Mouse (Mus musculus) liver, adult 2 months (tissue): Measurements from ENCODE around the gene C330021F23Rik. TPM values are rescaled to one million over a fixed set of nuclear protein-coding genes. Genes with fewer than 3 reads are reported as not detected.

Source experiments
- DNase-seq: peaks from one replicate; pipeline ENCODE4 v3.0.0-alpha.2; 2011; ENCODE audit warnings: low read depth, low spot score; ENCODE audit errors: extremely low read depth
- H3K27ac ChIP-seq: fragments of 200-500 bp; replicated peaks from 2 replicates; pipeline ENCODE4 v1.5.1; 2012; ENCODE audit warnings: low read depth, mild to moderate bottlenecking, control low read depth, inconsistent platforms, low read length; ENCODE audit not compliant: insufficient read depth
- H3K27me3 ChIP-seq: fragments of 200-500 bp; 2 replicates; pipeline ENCODE4 v1.6.1; 2012; ENCODE audit warnings: mild to moderate bottlenecking, moderate library complexity, low read length, inconsistent platforms; ENCODE audit not compliant: control insufficient read depth, insufficient read depth
- H3K36me3 ChIP-seq: fragments of 200-500 bp; 2 replicates; pipeline ENCODE4 v1.6.1; 2012; ENCODE audit warnings: low read length, inconsistent platforms; ENCODE audit not compliant: control insufficient read depth, insufficient read depth
- H3K4me1 ChIP-seq: fragments of 200-500 bp; 2 replicates; pipeline ENCODE4 v1.6.1; 2011; ENCODE audit warnings: low read length; ENCODE audit not compliant: control insufficient read depth, insufficient read depth
- H3K4me3 ChIP-seq: fragments of 200-500 bp; 2 replicates; pipeline ENCODE4 v1.5.1; 2011; ENCODE audit warnings: low read depth, mild to moderate bottlenecking, control low read depth, low read length, moderate library complexity; ENCODE audit not compliant: insufficient read depth
- H3K79me2 ChIP-seq: fragments of 200-500 bp; 2 replicates; pipeline ENCODE4 v1.6.1; 2012; ENCODE audit warnings: inconsistent platforms, mild to moderate bottlenecking, low read length, moderate library complexity; ENCODE audit not compliant: control insufficient read depth, insufficient read depth
- H3K9ac ChIP-seq: fragments of 200-500 bp; 2 replicates; pipeline ENCODE4 v1.6.1; 2012; ENCODE audit warnings: low read depth, mild to moderate bottlenecking, control low read depth, inconsistent platforms, low read length
- CTCF ChIP-seq: fragments of 200-500 bp; IDR thresholded peaks from 2 replicates; pipeline ENCODE4 v1.5.1; 2011; ENCODE audit warnings: low read depth, low read length, control low read depth
- POLR2A ChIP-seq: fragments of 200-500 bp; IDR thresholded peaks from 2 replicates; pipeline ENCODE4 v1.6.1; 2011; ENCODE audit warnings: low read length, control low read depth; ENCODE audit not compliant: insufficient read depth; ENCODE audit errors: extremely low read depth
- WGBS: fragments of 180-500 bp; shearing (Covaris S2); methylation state at CpG from one replicate; pipeline ENCODE4 v1.1.7; 2018; 5-methylcytosine and 5-hydroxymethylcytosine counted together
- polyA plus RNA-seq: library from polyadenylated mRNA; depleted of rRNA; stranded (reverse); fragments of >200 nt; gene quantifications from 2 replicates; pipeline ENCODE4 v1.2.3, GENCODE M21; 2012
- total RNA-seq: library from RNA; depleted of rRNA; stranded (reverse); fragments of >200 nt; gene quantifications from 2 replicates; pipeline ENCODE4 v1.2.3, GENCODE M21; 2014

The C330021F23Rik gene
- total and polyA plus RNA-seq, 2 experiments, result 7.4 to 9.0 TPM

GRCm38 (mm10) chr8:3536940-3537339, 30.9 kb upstream of the C330021F23Rik start:
- no peak for TF ChIP-seq CTCF
- TF ChIP-seq POLR2A, result no peak
- Histone ChIP-seq H3K27ac (no peak overlapping the region), H3K4me1 (no peaks in the 10 kb centered on the region), H3K9ac (no peak overlapping the region), H3K79me2 (no peaks in the 10 kb centered on the region), H3K4me3 (no peak overlapping the region), H3K36me3 (peaks cover 42% of the 10 kb centered on the region), H3K27me3 (no peaks in the 10 kb centered on the region)
- DNase-seq, result no peak
- WGBS, result 84% methylated on average over 9 of the region's 9 CpGs

- TF ChIP-seq CTCF (no peak), POLR2A (no peak)
- Histone ChIP-seq H3K79me2 (no peaks in the 10 kb centered on the region), H3K9ac (no peak overlapping the region), H3K4me3 (no peak overlapping the region), H3K27ac (no peak overlapping the region), H3K4me1 (no peaks in the 10 kb centered on the region), H3K36me3 (peaks cover 45% of the 10 kb centered on the region), H3K27me3 (no peaks in the 10 kb centered on the region)
- WGBS, result 96% methylated on average over 26 of the region's 26 CpGs
- DNase-seq, result no peak
These were observed 30.1 kb upstream of the C330021F23Rik start for GRCm38 (mm10) chr8:3537666-3538065.

GRCm38 (mm10) chr8:3539146-3539545, 28.6 kb upstream of the C330021F23Rik start:
- no peak for DNase-seq
- TF ChIP-seq POLR2A (no peak), CTCF (no peak)
- no peak overlapping the region for H3K27ac ChIP-seq
- no peaks in the 10 kb centered on the region for H3K27me3 ChIP-seq
- H3K4me3 ChIP-seq, result no peak overlapping the region
- 94% methylated on average over 7 of the region's 7 CpGs for whole genome bisulfite sequencing
- H3K36me3 ChIP-seq, result peaks cover 54% of the 10 kb centered on the region
- no peaks in the 10 kb centered on the region for H3K4me1 ChIP-seq
- no peaks in the 10 kb centered on the region for H3K79me2 ChIP-seq
- no peak overlapping the region for H3K9ac ChIP-seq

- WGBS, result 98% methylated on average over 4 of the region's 4 CpGs
- H3K4me3 ChIP-seq, result no peak overlapping the region
- H3K4me1 ChIP-seq, result no peaks in the 10 kb centered on the region
- H3K9ac ChIP-seq, result no peak overlapping the region
- no peak overlapping the region for H3K27ac ChIP-seq
- DNase-seq, result no peak
- H3K36me3 ChIP-seq, result peaks cover 62% of the 10 kb centered on the region
- H3K79me2 ChIP-seq, result no peaks in the 10 kb centered on the region
- TF ChIP-seq POLR2A (no peak), CTCF (no peak)
- H3K27me3 ChIP-seq, result no peaks in the 10 kb centered on the region
These were observed 27.7 kb upstream of the C330021F23Rik start for GRCm38 (mm10) chr8:3540076-3540475.

GRCm38 (mm10) chr8:3546511-3546910, 21.3 kb upstream of the C330021F23Rik start:
- Histone ChIP-seq H3K4me1 (no peaks in the 10 kb centered on the region), H3K79me2 (no peaks in the 10 kb centered on the region), H3K27me3 (no peaks in the 10 kb centered on the region), H3K9ac (no peak overlapping the region), H3K36me3 (peaks cover 32% of the 10 kb centered on the region), H3K27ac (no peak overlapping the region), H3K4me3 (no peak overlapping the region)
- WGBS, result 94% methylated on average over 2 of the region's 2 CpGs
- no peak for DNase-seq
- TF ChIP-seq CTCF (no peak), POLR2A (no peak)

GRCm38 (mm10) chr8:3552240-3552639, 15.6 kb upstream of the C330021F23Rik start:
- H3K4me1 ChIP-seq, result no peaks in the 10 kb centered on the region
- H3K79me2 ChIP-seq, result no peaks in the 10 kb centered on the region
- TF ChIP-seq CTCF, result no peak
- TF ChIP-seq POLR2A, result no peak
- no peak for DNase-seq
- H3K27ac ChIP-seq, result no peak overlapping the region
- 87% methylated on average over 1 of the region's 1 CpGs for WGBS
- H3K4me3 ChIP-seq, result no peak overlapping the region
- H3K27me3 ChIP-seq, result no peaks in the 10 kb centered on the region
- H3K36me3 ChIP-seq, result no peaks in the 10 kb centered on the region
- H3K9ac ChIP-seq, result no peak overlapping the region
